Mouse (Mus musculus): ENCODE measurements around the gene Pth.

Gene Pth

DNA sequence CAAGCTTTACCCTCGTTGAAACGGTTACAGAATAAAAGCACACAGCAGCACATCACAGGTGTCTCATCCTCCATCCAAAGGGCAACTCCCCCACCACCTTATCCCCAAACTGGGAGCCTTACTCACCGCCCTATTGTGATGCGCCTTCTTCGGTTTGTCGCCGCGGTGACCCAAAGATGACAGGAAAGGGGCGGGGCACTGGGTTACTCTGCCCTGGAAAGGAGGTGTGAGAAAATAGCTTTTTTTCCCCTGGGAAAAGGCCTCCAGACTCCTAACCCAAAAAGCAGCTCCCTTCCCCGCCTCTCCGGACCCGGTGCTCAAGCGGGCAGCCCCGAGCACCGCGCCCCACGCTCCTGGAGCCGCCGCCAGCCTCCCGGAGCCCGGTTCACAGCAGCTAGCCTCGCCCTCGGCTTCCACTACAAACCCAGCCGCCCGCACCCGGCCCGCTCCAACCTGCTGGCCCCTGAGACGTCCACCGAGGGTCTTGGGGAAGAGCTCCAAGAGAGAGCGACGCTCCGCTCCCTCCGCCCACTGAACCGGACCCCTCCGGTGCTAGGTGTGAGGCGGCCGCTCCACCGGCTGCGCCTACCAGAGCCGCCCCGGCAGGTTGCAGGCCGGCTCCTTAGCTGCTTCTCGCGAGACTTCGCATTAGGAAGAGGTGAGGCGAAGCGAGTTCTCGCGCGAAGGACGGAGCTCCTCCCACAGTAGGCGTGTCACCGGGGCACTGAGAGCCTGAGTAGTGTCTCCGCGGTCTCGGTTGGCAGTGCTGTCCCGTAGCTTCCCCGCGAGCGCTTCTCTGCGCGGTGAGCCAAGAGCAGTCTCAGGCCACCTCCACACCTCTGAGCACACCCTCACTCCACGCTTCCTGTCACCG, 19.4 kb downstream of the Pth start, which contains the start of gene Btbd10:
TSS of gene Btbd10 (minus strand) at position 647 of the 874 bp plus-strand sequence.
- TF ChIP-seq GATA4 (IDR thresholded peaks at IDR 0.05; ENCODE audit: insufficient replicate concordance, low read length): no peak

DNA sequence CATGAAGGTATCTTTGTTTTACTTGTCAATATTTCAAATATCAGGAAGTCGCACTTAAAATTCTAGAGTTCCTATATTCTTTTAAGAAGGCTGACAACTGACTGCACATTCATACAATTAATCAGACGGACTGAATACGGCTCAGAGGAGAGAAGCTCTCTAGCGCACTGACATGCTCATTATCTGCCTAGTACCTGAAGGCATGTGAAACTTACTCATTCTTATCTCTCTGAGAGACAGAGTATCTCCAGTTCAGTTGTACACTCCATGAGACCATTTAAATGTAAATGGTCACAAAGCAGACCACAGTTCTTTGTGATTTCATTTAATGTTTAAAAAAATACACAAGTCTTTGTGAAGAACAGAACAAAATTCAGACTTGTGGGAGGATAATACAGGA, 20.9 kb downstream of the Pth start:
- no peak for TF ChIP-seq GATA4 (IDR thresholded peaks at IDR 0.05; ENCODE audit: insufficient replicate concordance, low read length)

DNA sequence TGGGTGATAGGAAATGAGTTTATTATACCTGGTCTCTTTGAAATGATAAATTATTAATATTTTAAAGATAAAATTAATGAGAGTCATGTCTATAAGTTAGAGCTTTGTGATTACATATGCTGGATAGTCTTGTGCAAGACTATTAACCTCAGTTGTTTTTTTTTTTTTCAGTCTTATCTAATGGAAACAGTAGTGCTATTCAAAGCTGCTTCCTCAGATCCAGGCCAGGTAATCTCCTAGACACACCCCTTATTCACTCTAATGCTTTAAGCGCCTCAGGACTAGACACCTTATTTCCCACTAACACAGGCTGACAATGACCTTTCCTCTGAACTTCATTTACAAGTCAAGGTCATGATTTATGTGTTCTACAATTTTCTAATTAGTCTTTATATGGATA, 39.3 kb downstream of the Pth start:
- no peak for TF ChIP-seq GATA4 (IDR thresholded peaks at IDR 0.05; ENCODE audit: insufficient replicate concordance, low read length)

DNA sequence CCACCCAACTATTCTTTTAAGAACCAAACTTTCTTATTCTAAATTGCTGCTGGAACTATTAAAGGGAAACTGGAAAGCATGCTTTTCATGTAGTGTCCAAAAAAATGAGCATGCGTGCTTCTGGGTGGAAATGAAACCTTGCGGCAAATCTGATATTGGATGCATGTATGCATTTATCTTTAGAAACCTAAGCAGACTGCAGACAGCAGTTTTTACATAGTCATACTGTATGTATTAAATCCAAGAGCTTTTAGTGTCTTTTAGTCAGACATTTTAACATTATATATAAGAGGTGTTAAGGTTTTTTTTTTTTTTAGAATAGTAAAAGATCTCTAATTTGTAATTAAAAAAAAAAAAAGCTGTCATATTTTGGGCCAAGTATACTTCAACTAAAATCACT, 40.7 kb downstream of the Pth start:
- no peak for TF ChIP-seq GATA4 (IDR thresholded peaks at IDR 0.05; ENCODE audit: insufficient replicate concordance, low read length)

DNA sequence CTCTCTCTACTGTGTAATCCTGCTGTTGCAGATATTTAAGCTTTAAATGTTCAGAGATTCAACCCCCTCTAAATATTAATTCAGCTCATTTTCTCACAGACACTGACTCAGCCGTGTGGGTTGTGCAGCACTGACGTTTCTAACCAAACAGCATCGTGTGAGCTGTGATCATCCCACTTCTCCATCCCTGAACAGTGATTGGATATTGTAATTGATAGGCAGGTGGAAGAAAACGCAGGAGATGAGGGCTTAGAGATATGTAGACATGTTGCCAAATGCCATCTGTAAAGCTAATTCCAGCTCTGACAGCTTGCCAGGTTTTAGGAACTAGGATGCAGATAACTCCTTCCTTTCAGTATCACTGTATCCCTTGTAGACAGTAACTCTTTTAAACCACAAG, 41.1 kb downstream of the Pth start:
- TF ChIP-seq GATA4 (IDR thresholded peaks at IDR 0.05; ENCODE audit: insufficient replicate concordance, low read length): no peak

All from liver, adult (tissue).